Mouse (Mus musculus) megakaryocyte progenitor cell, adult 5-6 weeks (primary cell): ENCODE results near the gene Eps8l3. TPM values are rescaled to one million over a fixed set of nuclear protein-coding genes. Genes with fewer than 3 reads are reported as not detected.

Experiments
- ATAC-seq: replicated peaks from 2 replicates; pipeline ENCODE4 v1.8.0; 2016; ENCODE audit warnings: mild to moderate bottlenecking, moderate TSS enrichment, inconsistent platforms; ENCODE audit not compliant: poor library complexity
- total RNA-seq, 2 experiments: library from RNA; stranded (forward) in 1 of 2; stranded (reverse) in 1 of 2; fragments of 157-497, 149-512 nt in 1 of 2; fragments of 200-1000 nt in 1 of 2; gene quantifications; 2 replicates each; pipeline versions ENCODE4 v1.2.3 to v1.2.4; 2015 to 2017

Eps8l3 gene
- total RNA-seq, 2 experiments from 2014 or later: 0.07 TPM; not detected in 1

GRCm38 (mm10) chr3:107895194-107895719, 18.2 kb downstream of the Eps8l3 start:
- peak; percentile 23; the same call in 1 of the 2 replicates for ATAC-seq

- ATAC-seq: peak; percentile 88
Measured at GRCm38 (mm10) chr3:107895720-107896569, 18.9 kb downstream of the Eps8l3 start, which contains the start of gene Gstm5. Gstm5 (plus strand) TSS chr3:107895821.

- ATAC-seq: no peak
Measured at GRCm38 (mm10) chr3:107898691-107899090, 21.7 kb downstream of the Eps8l3 start.

- ATAC-seq: no peak
Measured at GRCm38 (mm10) chr3:107900955-107901673, 24.1 kb downstream of the Eps8l3 start.

- ATAC-seq: peak; percentile 29; the same call in 1 of the 2 replicates
Measured at GRCm38 (mm10) chr3:107905942-107906341, 28.9 kb downstream of the Eps8l3 start.

- no peak for ATAC-seq
Measured at GRCm38 (mm10) chr3:107916674-107917073, 39.6 kb downstream of the Eps8l3 start.

GRCm38 (mm10) chr3:107917097-107917496, 40.1 kb downstream of the Eps8l3 start:
- 0 out of 2 replicates have a peak, but pooled peaks have one; percentile 18 for ATAC-seq

GRCm38 (mm10) chr3:107917783-107918408, 40.9 kb downstream of the Eps8l3 start:
- peak; percentile 97 for ATAC-seq

- no peak for ATAC-seq
Measured at GRCm38 (mm10) chr3:107920348-107920747, 43.3 kb downstream of the Eps8l3 start.

GRCm38 (mm10) chr3:107925335-107925734, 48.3 kb downstream of the Eps8l3 start:
- ATAC-seq: no peak

GRCm38 (mm10) chr3:107927841-107928240, 50.8 kb downstream of the Eps8l3 start:
- ATAC-seq: no peak

GRCm38 (mm10) chr3:107928691-107929090, 51.7 kb downstream of the Eps8l3 start:
- ATAC-seq: no peak

- no peak for ATAC-seq
Measured at GRCm38 (mm10) chr3:107929243-107929642, 52.2 kb downstream of the Eps8l3 start.

- no peak for ATAC-seq
Measured at GRCm38 (mm10) chr3:107929731-107930130, 52.7 kb downstream of the Eps8l3 start.

- ATAC-seq: no peak
Measured at GRCm38 (mm10) chr3:107931134-107931533, 54.1 kb downstream of the Eps8l3 start.

GRCm38 (mm10) chr3:107931670-107932069, 54.6 kb downstream of the Eps8l3 start, which contains the start of gene Gstm7:
Gstm7 (minus strand) TSS chr3:107931817.
- peak; percentile 97 for ATAC-seq

GRCm38 (mm10) chr3:107932128-107932527, 55.1 kb downstream of the Eps8l3 start:
- ATAC-seq: no peak

GRCm38 (mm10) chr3:107935268-107935667, 58.2 kb downstream of the Eps8l3 start:
- no peak for ATAC-seq

GRCm38 (mm10) chr3:107935888-107936287, 58.9 kb downstream of the Eps8l3 start:
- ATAC-seq: no peak

- peak; percentile 95 for ATAC-seq
Measured at GRCm38 (mm10) chr3:107939403-107939802, 62.4 kb downstream of the Eps8l3 start.

GRCm38 (mm10) chr3:107939830-107940229, 62.8 kb downstream of the Eps8l3 start:
- peak; percentile 61 for ATAC-seq
